Mouse (Mus musculus) heart, embryonic 16.5 days (tissue): Measurements from ENCODE around the gene Jpt1. TPM values are rescaled to one million over a fixed set of nuclear protein-coding genes. Genes with fewer than 3 reads are reported as not detected.
"Not testable (repeated sequence)": the region's sequence is repeated elsewhere in the genome, so short reads cannot be mapped to it uniquely, and the experiment has no call there.

Experiments used
- ATAC-seq: fragments of 200-750 bp; cut with Nextera tagmentation; replicated peaks from 2 replicates; pipeline ENCODE4 v1.8.0; 2017; ENCODE audit warnings: moderate number of reproducible peaks; ENCODE audit not compliant: insufficient read depth, low FRiP score; ENCODE audit errors: extremely low read depth
- H3K27ac ChIP-seq: fragments of 300-500 bp; sonication (generic); 2 replicates; pipeline ENCODE4 v1.5.1; 2014; ENCODE audit warnings: mild to moderate bottlenecking, low read length, control low read depth, moderate library complexity
- H3K27me3 ChIP-seq: fragments of 300-500 bp; sonication (generic); 2 replicates; pipeline ENCODE4 v1.6.1; 2014; ENCODE audit warnings: low read length, mixed read lengths; ENCODE audit not compliant: control insufficient read depth, insufficient read depth
- H3K36me3 ChIP-seq: fragments of 300-500 bp; sonication (generic); 2 replicates; pipeline ENCODE4 v1.6.1; 2014; ENCODE audit not compliant: control insufficient read depth, insufficient read depth
- H3K4me1 ChIP-seq: fragments of 300-500 bp; sonication (generic); 2 replicates; pipeline ENCODE4 v1.6.1; 2014; ENCODE audit warnings: low read length, mixed read lengths; ENCODE audit not compliant: control insufficient read depth, insufficient read depth
- H3K4me2 ChIP-seq: fragments of 300-500 bp; sonication (generic); 2 replicates; pipeline ENCODE4 v1.6.1; 2014; ENCODE audit warnings: low read depth, mild to moderate bottlenecking, control low read depth, low read length
- H3K4me3 ChIP-seq: fragments of 300-500 bp; sonication (generic); 2 replicates; pipeline ENCODE4 v1.5.1; 2014; ENCODE audit warnings: mild to moderate bottlenecking, control low read depth, low read length
- H3K9ac ChIP-seq: fragments of 300-500 bp; sonication (generic); 2 replicates; pipeline ENCODE4 v1.6.1; 2014; ENCODE audit warnings: low read length, control low read depth
- H3K9me3 ChIP-seq: fragments of 300-500 bp; sonication (generic); replicated peaks from 2 replicates; pipeline ENCODE4 v1.6.1; 2016; ENCODE audit warnings: low read length; ENCODE audit not compliant: control insufficient read depth
- WGBS: fragments of 180-500 bp; shearing (Covaris S2); extraction: QIAGEN DNeasy Blood & Tissue Kit; methylation state at CpG from one replicate; pipeline ENCODE4 v1.1.7; 2014; 5-methylcytosine and 5-hydroxymethylcytosine counted together
- polyA plus RNA-seq: library from polyadenylated mRNA; unstranded; fragments of >200 nt; fragmentation: Nextera tagmentation; extraction: Ambion mirVana; gene quantifications from 2 replicates; pipeline ENCODE4 v1.2.1, GENCODE M21; 2015

Gene Jpt1
- polyA plus RNA-seq, 1 experiment from 2014 or later, result 525 TPM

DNA sequence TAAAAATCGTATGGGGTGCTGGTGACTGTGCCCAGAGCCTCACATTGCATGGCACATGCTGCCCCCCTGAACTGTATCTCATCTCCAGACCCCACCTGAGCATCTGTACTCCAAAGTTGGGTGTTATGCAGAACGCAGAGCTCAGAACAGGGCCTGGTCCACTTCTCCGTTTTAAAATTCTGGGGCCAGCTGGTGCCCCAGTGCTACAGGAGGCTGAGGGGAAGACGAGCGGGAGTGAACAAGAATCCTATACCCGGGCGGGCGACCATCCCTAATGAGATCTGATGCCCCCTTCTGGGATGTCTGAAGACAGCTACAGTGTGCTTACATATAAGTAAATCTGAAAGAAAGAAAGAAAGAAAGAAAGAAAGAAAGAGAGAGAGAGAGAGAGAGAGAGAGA is 53.2 kb downstream of the Jpt1 start:
- H3K36me3 ChIP-seq, result no peaks in the 10 kb centered on the region
- WGBS, result 28% methylated on average over 8 of the region's 8 CpGs
- no peak for ATAC-seq
- H3K27me3 ChIP-seq, result no peaks in the 10 kb centered on the region
- H3K9ac ChIP-seq, result no peak overlapping the region
- H3K4me2 ChIP-seq, result no peak overlapping the region
- no peaks in the 10 kb centered on the region for H3K9me3 ChIP-seq
- H3K27ac ChIP-seq, result no peak overlapping the region
- H3K4me3 ChIP-seq, result no peak overlapping the region
- peaks cover 9% of the 10 kb centered on the region for H3K4me1 ChIP-seq

DNA sequence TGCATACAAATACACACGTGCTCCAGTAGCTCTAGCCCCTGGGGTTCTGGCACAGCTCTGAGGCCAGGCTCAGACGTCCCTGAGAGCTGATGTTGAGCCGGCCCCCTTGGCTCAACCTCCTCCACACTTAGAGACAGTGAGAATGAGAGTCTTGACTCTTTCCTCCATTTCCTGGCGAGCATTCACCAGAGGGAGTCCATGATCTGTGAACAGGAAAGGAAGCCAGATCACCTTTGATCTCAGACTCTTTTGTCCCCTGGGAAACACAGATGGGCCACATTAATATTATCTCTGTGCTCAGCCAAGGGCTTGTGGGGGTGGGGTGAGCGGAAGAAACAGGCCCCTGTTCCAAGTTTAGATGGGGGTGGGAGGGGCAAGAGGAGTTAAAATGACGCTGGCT is 56.8 kb downstream of the Jpt1 start:
- 29% methylated on average over 6 of the region's 6 CpGs for WGBS
- Histone ChIP-seq H3K9me3 (no peaks in the 10 kb centered on the region; the same call in 1 of the 2 replicates), H3K4me3 (no peak overlapping the region), H3K36me3 (no peaks in the 10 kb centered on the region), H3K9ac (no peak overlapping the region), H3K27ac (0 out of 2 replicates have a peak overlapping the region, but pooled peaks have one; percentile 28), H3K4me2 (no peak overlapping the region), H3K4me1 (peaks cover 9% of the 10 kb centered on the region), H3K27me3 (no peaks in the 10 kb centered on the region)
- no peak; the same call in 1 of the 2 replicates for ATAC-seq

DNA sequence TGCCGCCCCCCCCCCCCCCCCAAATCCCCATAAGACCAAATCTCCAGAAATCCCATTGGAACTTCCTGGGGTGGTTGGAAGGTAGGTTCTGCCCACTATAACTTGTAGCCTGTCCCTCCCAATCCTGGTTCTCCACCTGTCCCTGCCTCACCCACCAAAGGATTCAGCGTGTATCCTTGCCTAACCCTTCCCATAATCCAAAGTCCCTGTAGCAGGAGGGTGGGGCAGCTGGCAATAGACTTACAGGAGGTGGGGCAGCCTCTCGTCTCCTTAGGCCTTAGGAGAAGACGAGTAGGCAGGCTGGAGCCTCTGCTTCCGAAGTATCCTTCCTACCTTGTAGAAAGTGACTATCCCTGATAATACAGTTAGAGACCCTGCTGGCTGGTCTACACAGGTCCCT is 58.0 kb downstream of the Jpt1 start:
- Histone ChIP-seq H3K4me2 (no peak overlapping the region), H3K4me1 (peaks cover 9% of the 10 kb centered on the region), H3K36me3 (no peaks in the 10 kb centered on the region), H3K9ac (no peak overlapping the region), H3K4me3 (no peak overlapping the region), H3K27ac (no peak overlapping the region), H3K27me3 (no peaks in the 10 kb centered on the region), H3K9me3 (no peaks in the 10 kb centered on the region; the same call in 1 of the 2 replicates)
- no peak for ATAC-seq
- WGBS, result 94% methylated on average over 5 of the region's 5 CpGs

DNA sequence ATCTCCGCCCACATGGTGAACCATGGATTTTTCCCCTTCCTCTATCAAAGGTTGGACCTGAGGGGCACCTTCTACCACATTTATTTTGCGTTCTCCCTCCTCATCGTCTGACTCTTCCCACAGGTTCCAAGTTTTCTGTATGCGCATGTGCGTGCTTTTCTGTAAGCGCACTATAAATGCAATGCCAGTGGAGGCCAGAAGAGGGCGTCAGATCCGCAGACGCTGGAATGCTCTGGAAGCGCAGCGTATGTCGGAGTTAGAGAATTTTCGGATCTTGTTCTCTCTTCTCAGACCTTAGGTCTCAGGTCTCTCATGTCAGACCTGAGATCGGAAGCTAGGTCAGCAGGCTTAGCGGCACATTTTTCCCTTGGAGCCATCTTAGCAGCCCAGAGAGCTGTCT is 58.6 kb downstream of the Jpt1 start:
- ATAC-seq, result no peak
- H3K4me1 ChIP-seq, result peaks cover 9% of the 10 kb centered on the region
- no peaks in the 10 kb centered on the region; the same call in 1 of the 2 replicates for H3K9me3 ChIP-seq
- H3K9ac ChIP-seq, result no peak overlapping the region
- no peak overlapping the region for H3K4me3 ChIP-seq
- no peak overlapping the region for H3K4me2 ChIP-seq
- no peak overlapping the region for H3K27ac ChIP-seq
- 86% methylated on average over 15 of the region's 15 CpGs for WGBS
- no peaks in the 10 kb centered on the region for H3K27me3 ChIP-seq
- no peaks in the 10 kb centered on the region for H3K36me3 ChIP-seq

DNA sequence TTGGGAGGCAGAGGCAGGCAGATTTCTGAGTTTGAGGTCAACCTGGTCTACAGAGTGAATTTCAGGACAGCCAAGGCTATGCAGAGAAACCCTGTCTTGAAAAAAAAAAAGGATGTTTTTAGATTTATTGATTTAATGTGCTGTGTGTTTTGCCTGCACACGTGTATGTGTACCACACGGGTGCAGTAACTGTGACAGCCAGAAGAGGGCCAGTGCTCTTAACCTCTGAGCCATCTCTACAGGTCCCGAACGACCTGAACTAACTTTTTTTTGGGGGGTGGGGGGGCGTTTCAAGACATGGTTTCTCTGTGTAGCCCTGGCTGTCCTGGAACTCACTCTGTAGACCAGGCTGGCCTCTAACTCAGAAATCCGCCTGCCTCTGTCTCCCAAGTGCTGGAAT is 59.4 kb downstream of the Jpt1 start:
- not testable (repeated sequence) for H3K9me3 ChIP-seq, H3K36me3 ChIP-seq, H3K4me3 ChIP-seq, H3K27me3 ChIP-seq, H3K27ac ChIP-seq, H3K9ac ChIP-seq, ATAC-seq, H3K4me2 ChIP-seq, H3K4me1 ChIP-seq
- WGBS, result 86% methylated on average over 6 of the region's 6 CpGs

DNA sequence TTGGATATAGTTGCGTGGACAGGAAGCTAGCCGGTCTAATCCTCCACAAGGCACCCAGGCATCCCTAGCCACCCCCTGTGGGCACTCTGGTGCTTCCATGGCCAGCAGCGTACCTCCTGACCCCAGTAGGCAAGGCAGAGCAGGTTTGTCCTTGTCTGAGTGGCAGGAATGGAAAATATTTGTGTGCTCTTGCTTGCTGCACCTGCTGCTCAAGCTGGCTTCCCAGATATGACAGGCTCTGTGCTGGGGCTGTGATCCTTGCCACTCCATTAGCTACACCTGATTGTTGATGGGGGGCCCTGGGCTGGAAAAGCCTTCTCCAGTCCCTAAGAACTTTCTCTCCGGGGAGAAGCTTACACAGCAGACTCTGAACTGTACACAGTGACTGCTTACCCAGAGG is 60.9 kb downstream of the Jpt1 start:
- H3K4me2 ChIP-seq, result no peak overlapping the region
- peak overlapping the region; percentile 17; the same call in 1 of the 2 replicates for H3K27ac ChIP-seq
- no peaks in the 10 kb centered on the region for H3K36me3 ChIP-seq
- H3K9ac ChIP-seq, result no peak overlapping the region
- H3K4me1 ChIP-seq, result peaks cover 9% of the 10 kb centered on the region
- ATAC-seq, result no peak
- 59% methylated on average over 4 of the region's 4 CpGs for WGBS
- no peaks in the 10 kb centered on the region for H3K27me3 ChIP-seq
- no peaks in the 10 kb centered on the region; the same call in 1 of the 2 replicates for H3K9me3 ChIP-seq
- no peak overlapping the region for H3K4me3 ChIP-seq

DNA sequence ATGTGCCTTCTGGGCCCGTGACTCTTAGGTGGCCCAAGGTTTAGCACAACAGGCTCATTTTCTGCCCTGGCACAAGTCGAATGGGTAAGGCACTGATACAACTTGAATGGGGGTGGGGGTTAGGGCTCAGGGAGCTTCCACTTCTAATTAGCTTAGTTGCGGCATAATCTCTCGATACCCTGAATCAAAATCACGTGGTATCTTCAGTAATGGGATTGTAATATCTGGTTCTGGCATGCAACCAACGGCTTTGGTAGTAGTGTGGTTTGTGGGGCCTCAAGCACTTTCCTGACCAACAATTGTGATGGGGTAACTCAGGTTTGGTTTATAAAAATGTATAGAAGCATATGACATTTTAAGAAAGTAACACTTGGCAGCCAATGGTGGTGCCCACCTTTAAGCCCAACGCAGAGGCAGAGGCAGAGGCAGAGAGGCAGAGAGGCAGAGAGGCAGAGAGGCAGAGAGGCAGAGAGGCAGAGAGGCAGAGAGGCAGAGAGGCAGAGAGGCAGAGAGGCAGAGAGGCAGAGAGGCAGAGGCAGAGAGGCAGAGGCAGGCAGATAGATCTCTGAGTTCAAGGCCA is 61.8 kb downstream of the Jpt1 start:
- peaks cover 9% of the 10 kb centered on the region for H3K4me1 ChIP-seq
- H3K36me3 ChIP-seq, result no peaks in the 10 kb centered on the region
- 79% methylated on average over 7 of the region's 7 CpGs for WGBS
- H3K27me3 ChIP-seq, result no peaks in the 10 kb centered on the region
- no peaks in the 10 kb centered on the region; the same call in 1 of the 2 replicates for H3K9me3 ChIP-seq
- H3K27ac ChIP-seq, result no peak overlapping the region; the same call in 1 of the 2 replicates
- no peak overlapping the region for H3K9ac ChIP-seq
- no peak overlapping the region for H3K4me3 ChIP-seq
- ATAC-seq, result no peak
- no peak overlapping the region for H3K4me2 ChIP-seq

DNA sequence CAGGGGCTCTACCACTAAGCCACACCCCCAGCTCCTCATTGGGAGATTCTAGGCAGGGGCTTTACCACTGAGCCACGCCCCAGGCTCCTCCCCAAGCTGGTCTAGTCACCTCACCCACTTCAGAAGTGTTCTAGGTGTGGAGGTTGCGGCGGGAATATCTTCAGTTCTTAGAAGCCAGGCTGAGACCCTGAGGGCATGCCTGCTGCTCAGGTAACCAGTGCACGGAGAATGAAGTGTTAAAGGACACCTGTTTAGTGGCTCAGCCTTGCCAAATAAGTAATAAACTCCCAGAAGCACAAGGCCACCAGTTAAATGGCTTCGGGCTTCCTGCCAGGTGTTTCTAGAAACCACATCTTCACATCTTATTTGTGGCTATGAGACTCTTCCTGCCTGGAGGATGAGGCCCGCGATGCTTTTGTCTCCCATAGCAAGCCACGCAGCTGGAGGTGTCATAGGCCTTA is 62.4 kb downstream of the Jpt1 start:
- H3K27me3 ChIP-seq, result no peaks in the 10 kb centered on the region
- H3K9me3 ChIP-seq, result no peaks in the 10 kb centered on the region; the same call in 1 of the 2 replicates
- peak; percentile 72 for ATAC-seq
- H3K36me3 ChIP-seq, result no peaks in the 10 kb centered on the region
- H3K9ac ChIP-seq, result no peak overlapping the region
- H3K4me2 ChIP-seq, result no peak overlapping the region
- no peak overlapping the region for H3K4me3 ChIP-seq
- H3K27ac ChIP-seq, result no peak overlapping the region; the same call in 1 of the 2 replicates
- WGBS, result 77% methylated on average over 8 of the region's 8 CpGs
- H3K4me1 ChIP-seq, result peaks cover 10% of the 10 kb centered on the region

DNA sequence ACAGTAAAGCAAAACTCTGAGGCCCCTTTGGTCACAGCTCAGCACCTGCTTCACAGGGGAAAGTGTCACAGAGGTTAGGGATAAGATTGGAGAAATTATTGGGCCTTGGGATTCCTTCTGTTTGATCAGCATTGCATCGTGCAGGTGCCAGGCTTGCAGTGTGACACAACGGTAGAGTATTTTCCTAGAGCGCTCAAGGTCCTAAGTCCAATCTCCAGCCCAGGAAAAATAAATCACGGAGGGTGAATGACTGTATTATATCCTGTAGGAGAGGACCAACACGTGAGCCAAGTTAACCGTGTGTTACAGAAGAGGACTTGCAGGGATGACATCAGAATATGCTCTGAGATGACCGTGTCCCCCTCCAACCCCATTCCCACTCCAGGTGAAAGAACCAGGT is 64.0 kb downstream of the Jpt1 start:
- no peak overlapping the region for H3K9ac ChIP-seq
- H3K4me1 ChIP-seq, result peaks cover 17% of the 10 kb centered on the region
- no peak for ATAC-seq
- H3K4me3 ChIP-seq, result no peak overlapping the region
- no peaks in the 10 kb centered on the region for H3K27me3 ChIP-seq
- WGBS, result 81% methylated on average over 7 of the region's 7 CpGs
- no peaks in the 10 kb centered on the region for H3K36me3 ChIP-seq
- no peaks in the 10 kb centered on the region; the same call in 1 of the 2 replicates for H3K9me3 ChIP-seq
- no peak overlapping the region for H3K27ac ChIP-seq
- H3K4me2 ChIP-seq, result no peak overlapping the region
